Mouse (Mus musculus) layer of hippocampus, postnatal 36 days (tissue): Measurements from ENCODE around the gene Arhgap20. TPM values are rescaled to one million over a fixed set of nuclear protein-coding genes. Genes with fewer than 3 reads are reported as not detected.

Source experiments
- DNase-seq, 2 experiments: peaks; one replicate each; pipeline ENCODE4 v3.0.0; 2022
- total RNA-seq, 2 experiments: library from RNA; stranded (reverse); gene quantifications; 2 replicates each; pipeline ENCODE4 v1.2.3; 2021

Arhgap20 gene
- total RNA-seq = 10 to 100 TPM; 57.4 to 74.9 TPM

GRCm38 (mm10) chr9:51764921-51765416 is at the start of gene Arhgap20:
Arhgap20 (plus strand) TSS chr9:51765337.
- peak; percentile 88 for DNase-seq

GRCm38 (mm10) chr9:51718793-51719192 is 46.3 kb upstream of the Arhgap20 start:
- no peak for DNase-seq

DNA sequence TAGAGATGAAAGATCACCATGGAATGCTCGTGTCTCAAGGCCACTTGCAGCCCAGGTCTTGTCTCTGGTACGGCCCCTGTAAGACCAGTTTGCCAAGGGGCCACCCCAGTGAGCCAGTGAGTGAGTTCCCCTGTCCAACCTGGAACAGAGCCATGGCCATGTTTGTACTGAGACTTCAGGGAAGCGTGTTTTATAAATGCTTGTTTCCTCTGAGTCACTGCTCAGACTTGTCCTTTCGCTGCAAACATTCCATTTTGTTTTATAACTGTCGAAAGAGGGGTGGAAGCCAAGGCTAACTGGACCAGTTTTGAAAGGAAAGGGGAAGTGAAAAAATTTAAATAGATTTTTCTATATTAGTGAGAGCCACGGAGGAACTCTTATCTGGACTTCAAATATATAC is 37.2 kb upstream of the Arhgap20 start:
- no peak for DNase-seq

- DNase-seq = peak in 1 of 2 experiments; percentile 3
Observed at GRCm38 (mm10) chr9:51735180-51736034, 29.7 kb upstream of the Arhgap20 start.

DNA sequence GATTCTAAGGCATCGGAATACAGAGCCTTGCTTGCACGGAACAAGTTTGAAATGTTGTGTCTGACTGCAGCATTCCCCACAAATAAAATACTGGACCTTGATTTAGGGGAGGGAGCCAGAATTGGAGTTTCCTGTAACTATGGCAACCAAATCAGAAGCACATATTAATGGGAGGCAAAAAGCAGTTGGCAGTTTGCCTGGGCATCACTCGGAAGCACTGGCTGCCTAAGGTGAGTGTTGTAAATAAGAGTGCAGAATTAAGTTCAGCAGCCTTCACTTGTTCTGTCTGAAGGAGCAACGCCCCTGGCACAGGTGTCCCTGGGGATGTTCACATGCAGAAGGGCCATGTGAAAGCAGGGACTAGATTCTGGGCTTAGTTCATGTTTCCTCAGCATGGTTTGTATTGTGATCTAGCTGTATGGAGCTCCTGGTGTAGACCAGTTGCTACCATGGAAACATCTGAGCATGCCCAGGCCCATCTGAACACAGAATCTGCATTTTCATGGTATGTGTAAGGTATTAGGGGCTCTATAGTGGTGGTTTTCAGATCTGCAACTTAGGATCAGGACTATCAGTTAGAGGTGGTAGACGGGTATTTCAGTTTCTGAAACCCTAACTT is 28.3 kb upstream of the Arhgap20 start:
- peak; percentile 51 to 54 for DNase-seq

DNA sequence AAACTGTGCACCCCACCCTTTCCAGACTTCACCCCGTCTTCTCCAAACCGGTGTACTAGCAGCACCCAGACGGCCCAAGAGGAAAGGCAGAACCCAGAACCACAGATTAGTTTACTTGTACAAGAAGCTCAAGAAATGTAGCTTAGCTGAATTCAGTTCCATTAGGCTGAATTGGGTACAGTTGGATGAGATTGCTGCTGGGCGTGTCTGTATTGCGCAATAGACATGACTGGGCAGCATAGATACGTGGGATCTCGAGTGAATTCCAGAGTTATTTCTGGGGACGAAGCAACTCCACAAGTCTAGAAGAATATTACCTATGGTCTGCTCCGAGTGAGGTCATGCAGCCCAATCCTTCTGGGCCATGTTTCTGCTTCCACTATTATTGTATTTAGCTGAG is 26.8 kb upstream of the Arhgap20 start:
- no peak for DNase-seq

DNA sequence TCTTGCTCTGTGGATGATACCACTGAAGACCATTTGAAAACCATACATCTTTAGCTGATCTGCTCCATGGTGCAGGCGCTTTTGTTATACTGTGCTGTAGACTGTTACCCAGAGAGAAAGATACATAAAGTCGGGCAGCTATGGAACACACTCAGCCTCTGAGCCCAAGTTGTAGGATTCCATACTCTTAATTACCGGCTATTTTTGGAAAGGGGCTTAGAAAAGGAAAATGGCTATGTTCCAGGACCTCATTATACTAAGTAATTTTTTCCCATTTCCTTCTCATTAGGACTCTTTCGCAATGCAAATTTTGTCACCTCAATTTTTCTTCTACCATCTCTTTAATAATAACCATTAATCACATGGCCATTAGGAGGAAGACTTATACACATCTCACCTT is 25.3 kb upstream of the Arhgap20 start:
- DNase-seq = no peak

- DNase-seq = no peak
Observed at GRCm38 (mm10) chr9:51750144-51750543, 15.0 kb upstream of the Arhgap20 start.

GRCm38 (mm10) chr9:51761003-51761402 is 4.1 kb upstream of the Arhgap20 start:
- DNase-seq = no peak

GRCm38 (mm10) chr9:51764041-51764875 is 879 bp upstream of the Arhgap20 start:
- DNase-seq = no peak

DNA sequence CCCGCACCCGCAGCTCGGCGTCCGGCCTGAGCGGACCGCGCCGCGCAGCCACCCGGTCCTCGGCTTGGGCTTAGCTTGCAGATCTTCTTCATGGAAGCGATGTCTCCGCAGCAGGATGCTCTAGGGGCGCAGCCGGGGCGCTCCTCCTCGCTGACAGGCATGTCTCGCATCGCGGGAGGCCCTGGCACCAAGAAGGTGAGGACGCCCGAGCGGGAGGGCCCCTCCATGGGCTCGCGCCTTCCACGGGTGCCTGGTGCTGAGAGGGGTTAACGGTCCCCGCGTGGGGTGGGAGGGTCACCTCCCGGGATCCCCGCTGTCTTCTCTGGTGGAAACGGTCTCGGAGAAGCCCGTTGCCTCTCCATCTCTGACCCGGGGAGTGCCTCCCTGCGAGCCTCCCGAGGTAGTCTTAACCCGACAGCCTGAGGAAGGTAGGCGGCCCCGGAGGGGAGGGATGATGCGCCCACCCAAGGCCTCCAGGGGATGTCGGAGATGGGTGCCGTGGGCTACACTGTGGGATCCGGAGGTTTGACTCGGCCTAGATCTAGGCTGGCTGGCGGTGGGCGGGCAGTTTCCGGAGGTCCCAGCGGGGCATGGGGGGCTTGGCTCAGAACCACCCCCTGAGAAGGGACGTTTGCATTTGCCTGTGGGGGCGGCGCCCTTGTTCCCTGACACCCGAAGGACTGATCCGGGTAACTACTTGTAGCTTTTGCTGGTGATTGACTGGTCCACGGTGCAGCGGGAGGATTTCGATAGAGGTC is 459 bp downstream of the Arhgap20 start:
- peak; percentile 65 to 67 for DNase-seq

- peak in 1 of 2 experiments; percentile 28 for DNase-seq
Observed at GRCm38 (mm10) chr9:51766175-51767062, 1.3 kb downstream of the Arhgap20 start.

- DNase-seq = no peak
Observed at GRCm38 (mm10) chr9:51774201-51774600, 9.1 kb downstream of the Arhgap20 start.

- DNase-seq = no peak
Observed at GRCm38 (mm10) chr9:51776459-51776858, 11.3 kb downstream of the Arhgap20 start.

- DNase-seq = no peak
Observed at GRCm38 (mm10) chr9:51777180-51777579, 12.0 kb downstream of the Arhgap20 start.

DNA sequence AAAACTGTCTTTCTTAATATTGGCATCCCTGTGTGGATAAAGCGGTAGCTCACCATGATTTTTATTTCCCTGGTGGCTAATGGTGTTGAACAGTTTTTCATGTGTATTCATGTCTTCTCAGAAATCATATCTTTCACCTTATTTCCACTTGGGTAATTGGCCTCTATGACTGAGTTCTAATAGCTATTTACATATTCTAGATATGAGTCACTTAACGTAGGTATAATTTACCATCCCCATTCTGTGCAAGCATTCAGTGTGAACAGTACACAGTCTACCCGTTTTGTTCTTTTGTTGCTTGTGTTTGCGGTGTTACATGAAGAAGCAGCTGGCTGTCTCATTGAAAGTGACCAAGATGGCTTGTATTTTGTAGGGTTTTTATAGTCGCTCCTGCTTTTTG is 14.1 kb downstream of the Arhgap20 start:
- DNase-seq = no peak

- DNase-seq = no peak
Observed at GRCm38 (mm10) chr9:51781092-51781491, 16.0 kb downstream of the Arhgap20 start.

DNA sequence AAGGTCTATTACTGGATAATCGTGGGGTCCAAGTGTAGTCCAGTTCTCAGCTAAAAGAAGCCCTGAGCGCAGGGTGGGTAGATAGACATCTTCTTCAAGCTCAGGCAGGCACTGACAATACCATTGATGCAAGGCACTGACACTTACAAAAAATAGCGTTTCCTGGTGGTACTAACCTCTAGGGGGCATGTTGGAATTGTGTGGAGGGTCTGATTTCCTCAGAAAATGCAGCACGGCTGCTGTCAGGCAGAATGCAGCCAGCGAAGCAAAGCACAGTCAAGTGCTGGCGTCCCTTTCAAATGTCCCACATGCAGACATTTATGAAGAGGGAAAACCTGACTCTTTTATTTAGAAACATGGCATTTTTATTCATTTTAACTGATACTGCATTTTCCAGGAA is 22.2 kb downstream of the Arhgap20 start:
- DNase-seq = no peak

DNA sequence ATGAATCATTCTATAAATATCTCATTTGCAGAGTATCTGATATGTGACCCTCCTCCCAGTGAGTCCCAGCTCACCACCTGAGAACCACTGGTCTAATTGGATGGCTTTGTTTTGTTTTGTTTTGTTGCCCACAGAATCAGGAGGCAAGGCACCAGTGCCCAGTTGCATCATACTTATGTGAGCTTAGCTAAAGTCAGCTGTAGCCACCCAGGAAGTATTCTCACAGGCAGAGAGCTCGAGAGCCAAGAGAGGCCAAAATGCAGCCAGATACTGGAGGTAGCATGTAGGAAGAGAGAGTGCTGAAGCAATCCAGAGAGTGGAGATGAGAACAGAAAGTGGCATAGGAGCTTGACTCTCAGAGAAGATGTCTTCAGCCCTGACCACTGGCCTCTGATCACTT is 23.3 kb downstream of the Arhgap20 start:
- DNase-seq = no peak

DNA sequence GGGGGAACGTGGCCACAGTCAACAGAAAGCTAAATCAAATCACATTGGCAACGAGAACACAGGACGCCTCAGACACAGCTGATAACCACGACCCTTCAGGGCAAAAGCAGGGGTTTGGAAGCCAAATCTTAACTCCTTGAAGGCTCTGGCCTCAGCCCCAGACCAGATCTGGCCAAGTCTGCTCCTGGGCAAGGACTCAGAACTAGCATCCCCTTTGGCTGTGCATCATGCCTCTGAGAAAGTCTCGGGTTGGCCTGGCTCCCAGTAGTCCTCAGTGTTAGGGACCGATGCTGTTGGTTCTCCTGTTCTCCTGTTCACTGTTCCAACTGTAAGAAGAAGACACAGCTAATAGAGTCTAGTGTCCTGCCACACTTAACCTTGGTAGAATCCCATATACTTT is 30.1 kb downstream of the Arhgap20 start:
- DNase-seq = no peak

DNA sequence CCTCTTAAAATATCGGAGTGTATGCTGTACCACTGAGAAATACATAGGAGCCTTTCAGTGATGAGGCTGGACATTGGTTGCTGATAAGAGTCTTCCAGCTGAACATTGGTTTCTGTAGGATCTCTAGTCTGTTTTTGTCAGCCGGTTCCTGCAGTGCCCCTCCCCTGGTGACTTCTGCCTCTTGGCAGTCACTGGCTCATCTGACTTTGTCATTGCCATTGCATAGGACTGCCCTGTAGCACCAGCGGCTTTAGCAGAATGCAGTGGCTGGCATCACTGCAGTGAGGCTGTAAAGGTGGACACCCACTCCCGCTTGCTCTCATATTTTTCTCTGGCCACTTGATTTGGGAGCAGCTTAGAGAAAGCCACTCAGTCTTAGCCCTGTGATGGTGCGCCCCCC is 33.1 kb downstream of the Arhgap20 start:
- no peak for DNase-seq
